Mouse (Mus musculus): ENCODE measurements around the gene Brpf3.
A peak's percentile ranks its signal among the peaks of the same experiment; 100 is the strongest.

DNA sequence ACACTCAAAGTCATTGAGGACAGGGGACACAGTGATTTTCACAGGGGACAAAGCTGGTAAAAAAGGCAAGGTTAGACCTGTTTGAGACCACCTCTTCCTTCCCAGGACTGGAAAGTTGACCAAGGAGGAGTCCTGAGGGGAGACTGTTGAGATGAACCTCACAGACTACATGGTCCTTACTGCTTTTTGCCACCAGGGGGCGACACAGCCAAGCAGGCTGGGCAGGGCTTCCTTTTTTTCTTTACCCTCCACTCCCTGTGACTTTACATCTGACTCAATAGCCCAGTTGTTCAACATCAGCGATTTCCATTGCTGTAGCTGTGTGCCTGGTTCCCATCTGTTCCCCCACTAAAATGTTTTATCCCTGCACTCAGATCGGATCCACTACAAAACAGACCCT lies 39.0 kb upstream of the Brpf3 start:
- TF ChIP-seq POLR2A (IDR thresholded peaks at IDR 0.05; ENCODE audit: extremely low read depth, insufficient read depth, low read length) (no peak), CTCF (IDR thresholded peaks at IDR 0.05; ENCODE audit: extremely low read depth, insufficient read depth, low read length) (peak; percentile 94)

Measured in cortical plate, adult 2 months (tissue).